Comparison of ENCODE assay signal across 9 mouse cellular contexts in genomic region chr6:29517139-29517538, GRCm38 (mm10). TPM values are rescaled to one million over a fixed set of nuclear protein-coding genes. Genes with fewer than 3 reads are reported as not detected.
DNase-seq lines count a peak whose midpoint lies in the region; ATAC-seq lines count a peak whose summit lies in the region.
"Had no signal": no experiment of that assay in that cellular context is flagged by ENCODE, and none has a peak within 500 bp of the region (broad histone marks: within the 10 kb centered on the region; RNA-seq: fewer than 3 reads in every experiment).

No protein-coding gene starts in this region.

- no peak overlapping the region for H3K27ac ChIP-seq in kidney, embryonic 14.5 days (ENCODE audit: low read depth, low read length)
- no peak overlapping the region for H3K27ac ChIP-seq in liver, embryonic 11.5 days (ENCODE audit: low read depth, low read length)
- H3K27ac ChIP-seq in neural tube, embryonic 14.5 days (ENCODE audit: low read depth, low read length), result no peak overlapping the region

- no peak overlapping the region for H3K4me2 ChIP-seq in kidney, embryonic 14.5 days (replicated peaks; ENCODE audit: low read depth, low read length)
- H3K4me2 ChIP-seq in liver, embryonic 11.5 days, result no peak overlapping the region
- no peak overlapping the region for H3K4me2 ChIP-seq in neural tube, embryonic 14.5 days (ENCODE audit: low read depth, low read length)

- ATAC-seq in kidney, embryonic 14.5 days (ENCODE audit: low FRiP score, low TSS enrichment), result peak; percentile 53
- peak; percentile 39 for ATAC-seq in liver, embryonic 11.5 days (replicated peaks; ENCODE audit: low FRiP score)
- peak; percentile 35; the same call in 1 of the 2 replicates for ATAC-seq in neural tube, embryonic 14.5 days (ENCODE audit: low read depth)

- no peak overlapping the region for H3K9ac ChIP-seq in kidney, embryonic 14.5 days (ENCODE audit: low read depth, low read length)
- no peak overlapping the region for H3K9ac ChIP-seq in liver, embryonic 11.5 days (ENCODE audit: low read depth, low read length)
- no peak overlapping the region for H3K9ac ChIP-seq in neural tube, embryonic 14.5 days (replicated peaks; ENCODE audit: low read depth, low read length)

- H3K9me3 ChIP-seq in kidney, embryonic 14.5 days (ENCODE audit: control insufficient read depth, low read length), result no peaks in the 10 kb centered on the region
- H3K9me3 ChIP-seq in liver, embryonic 11.5 days (ENCODE audit: control insufficient read depth, low read length), result no peaks in the 10 kb centered on the region
- H3K9me3 ChIP-seq in neural tube, embryonic 14.5 days (ENCODE audit: control insufficient read depth, low read length), result no peaks in the 10 kb centered on the region

- no peaks in the 10 kb centered on the region for H3K27me3 ChIP-seq in kidney, embryonic 14.5 days (ENCODE audit: control insufficient read depth, insufficient read depth, low read length)
- H3K27me3 ChIP-seq in liver, embryonic 11.5 days (replicated peaks; ENCODE audit: control insufficient read depth, insufficient read depth, low read length), result no peaks in the 10 kb centered on the region; the same call in 1 of the 2 replicates
- no peaks in the 10 kb centered on the region for H3K27me3 ChIP-seq in neural tube, embryonic 14.5 days (ENCODE audit: control insufficient read depth, insufficient read depth, low read length)

- 8% methylated on average over 5 of the region's 5 CpGs for WGBS in kidney, embryonic 14.5 days
- WGBS in liver, embryonic 11.5 days, result 7% methylated on average over 5 of the region's 5 CpGs
- WGBS in neural tube, embryonic 14.5 days, result 7% methylated on average over 5 of the region's 5 CpGs

- H3K36me3 ChIP-seq in kidney, embryonic 14.5 days (ENCODE audit: control insufficient read depth, insufficient read depth, low read length), result no peaks in the 10 kb centered on the region
- H3K36me3 ChIP-seq in liver, embryonic 11.5 days (ENCODE audit: control insufficient read depth, insufficient read depth, low read length), result no peaks in the 10 kb centered on the region
- no peaks in the 10 kb centered on the region for H3K36me3 ChIP-seq in neural tube, embryonic 14.5 days (ENCODE audit: control insufficient read depth, insufficient read depth, low read length)

- no peak overlapping the region for H3K4me3 ChIP-seq in kidney, embryonic 14.5 days (ENCODE audit: low read length)
- H3K4me3 ChIP-seq in liver, embryonic 11.5 days (ENCODE audit: low read depth, low read length), result no peak overlapping the region
- H3K4me3 ChIP-seq in neural tube, embryonic 14.5 days (ENCODE audit: low read depth, low read length), result no peak overlapping the region

- peaks cover 9% of the 10 kb centered on the region for H3K4me1 ChIP-seq in kidney, embryonic 14.5 days (ENCODE audit: control insufficient read depth, insufficient read depth, low read length)
- H3K4me1 ChIP-seq in liver, embryonic 11.5 days (replicated peaks; ENCODE audit: control insufficient read depth, insufficient read depth, low read length), result peaks cover 8% of the 10 kb centered on the region
- 0 out of 2 replicates have a peak, but pooled peaks cover 6% of the 10 kb centered on the region for H3K4me1 ChIP-seq in neural tube, embryonic 14.5 days (ENCODE audit: control insufficient read depth, insufficient read depth, low read length)

- peak; percentile 58 to 68 for DNase-seq in urinary bladder, adult 18-20 months (ENCODE audit: low spot score in 2 of 2)
- DNase-seq in urinary bladder, postnatal 10 days (ENCODE audit: low spot score), result no peak
- peak; percentile 62 to 64 for DNase-seq in cerebellum, postnatal 10 days
- DNase-seq in gastrocnemius, postnatal 25 days, result peak; percentile 57
- DNase-seq in liver, embryonic 11.5 days (ENCODE audit: low spot score), result no peak
- peak; percentile 46 to 76 for DNase-seq in thymus, postnatal 10 days (ENCODE audit: low spot score in 2 of 2)

RNA-seq across cellular contexts. Expression of gene Irf5, which starts 9.3 kb away (rescaled TPM):
- total RNA-seq in gastrocnemius, postnatal 25 days (2021), result 1 to 10 TPM; 1.4 to 8.5 TPM
- polyA plus RNA-seq in kidney, embryonic 14.5 days (2014; fragmentation: Nextera tagmentation; extraction: Ambion mirVana), result 4.5 and 5.0 TPM in 2 replicates
- 8.2 and 9.4 TPM in 2 replicates for polyA plus RNA-seq in liver, embryonic 11.5 days (2014; fragmentation: Nextera tagmentation; extraction: Ambion mirVana)
- 0.95 and 2.3 TPM in 2 replicates for polyA plus RNA-seq in neural tube, embryonic 14.5 days (2014; fragmentation: Nextera tagmentation; extraction: Ambion mirVana)

RNA-seq across cellular contexts. Expression of gene Kcp, which starts 9.4 kb away (rescaled TPM):
- 1 to 10 TPM; 5.1 to 5.7 TPM for total RNA-seq in gastrocnemius, postnatal 25 days (2021)
- 30.0 and 32.8 TPM in 2 replicates for polyA plus RNA-seq in kidney, embryonic 14.5 days (2014; fragmentation: Nextera tagmentation; extraction: Ambion mirVana)
- 9.2 and 9.5 TPM in 2 replicates for polyA plus RNA-seq in liver, embryonic 11.5 days (2014; fragmentation: Nextera tagmentation; extraction: Ambion mirVana)
- 15.1 and 20.6 TPM in 2 replicates for polyA plus RNA-seq in neural tube, embryonic 14.5 days (2014; fragmentation: Nextera tagmentation; extraction: Ambion mirVana)

RNA-seq across cellular contexts. Expression of gene Atp6v1fnb, which starts 45.9 kb away (rescaled TPM):
- not detected for total RNA-seq in gastrocnemius, postnatal 25 days (2021)
- 0.49 TPM in 1 of 2 replicates, not detected in the other for polyA plus RNA-seq in kidney, embryonic 14.5 days (2014; fragmentation: Nextera tagmentation; extraction: Ambion mirVana)
- polyA plus RNA-seq in liver, embryonic 11.5 days (2014; fragmentation: Nextera tagmentation; extraction: Ambion mirVana), result 0.34 and 0.55 TPM in 2 replicates
- 0.55 and 0.70 TPM in 2 replicates for polyA plus RNA-seq in neural tube, embryonic 14.5 days (2014; fragmentation: Nextera tagmentation; extraction: Ambion mirVana)
- polyA plus RNA-seq: frontal cortex, adult 2 months had no signal

RNA-seq across cellular contexts. Expression of gene Atp6v1f, which starts 49.6 kb away (rescaled TPM):
- total RNA-seq in gastrocnemius, postnatal 25 days (2021), result 100 to 1,000 TPM in 1 of 2 experiments, 10 to 100 TPM in 1; 90.2 to 102 TPM
- polyA plus RNA-seq in kidney, embryonic 14.5 days (2014; fragmentation: Nextera tagmentation; extraction: Ambion mirVana), result 248 and 309 TPM in 2 replicates
- polyA plus RNA-seq in liver, embryonic 11.5 days (2014; fragmentation: Nextera tagmentation; extraction: Ambion mirVana), result 223 and 247 TPM in 2 replicates
- polyA plus RNA-seq in neural tube, embryonic 14.5 days (2014; fragmentation: Nextera tagmentation; extraction: Ambion mirVana), result 281 and 350 TPM in 2 replicates

Comparison
In these comparisons a context has a peak if more than half of its experiments do, and no peak if none do; other contexts are left out.
1. DNase-seq: peak in urinary bladder, adult 18-20 months (2 of 2), cerebellum, postnatal 10 days (2 of 2), gastrocnemius, postnatal 25 days (single experiment) and thymus, postnatal 10 days (2 of 2); none in urinary bladder, postnatal 10 days (single experiment) and liver, embryonic 11.5 days (single experiment).
2. Peak in every context shown above with its lines, with median percentiles within 50 percentile points of each other: ATAC-seq.